Mouse (Mus musculus): ENCODE data around the gene Lrrtm3.

DNA sequence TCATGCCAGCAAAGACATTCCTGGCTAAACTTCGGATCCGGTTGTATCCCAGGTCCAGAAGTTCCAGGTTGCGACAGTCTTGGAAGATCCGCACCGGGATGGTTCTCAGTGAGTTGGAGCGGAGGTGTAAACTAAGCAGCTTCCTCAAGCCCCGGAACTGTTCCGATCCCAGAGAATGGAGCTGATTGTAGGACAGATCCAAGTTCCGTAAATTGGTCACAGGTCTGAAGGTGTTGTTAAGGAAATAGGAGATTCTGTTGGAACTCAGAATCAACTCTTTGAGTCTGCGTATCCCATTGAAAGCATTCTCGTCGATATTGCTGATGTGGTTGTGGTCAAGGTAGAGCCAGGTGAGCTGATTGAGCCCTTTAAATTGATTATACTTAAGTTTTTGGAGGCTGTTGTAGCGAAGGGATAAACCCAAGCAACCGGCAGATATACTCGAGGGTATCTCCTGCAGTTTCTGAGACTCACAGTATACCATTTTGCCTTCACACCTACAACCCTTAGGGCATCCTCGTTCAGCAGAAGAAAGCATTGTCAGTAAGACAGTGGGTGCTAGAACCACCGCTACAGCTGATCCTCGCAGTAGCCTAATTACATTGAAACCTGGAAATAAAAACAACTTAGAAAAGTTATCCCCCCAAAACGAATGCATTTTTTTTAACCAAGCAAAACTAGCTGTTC, 1.2 kb downstream of the Lrrtm3 start:
- no peak for TF ChIP-seq POLR2A (IDR thresholded peaks at IDR 0.05; ENCODE audit: low read depth, low read length)
- no peak for TF ChIP-seq CTCF (conservative IDR thresholded peaks at IDR 0.05; ENCODE audit: insufficient read depth, insufficient read length, low read depth, low read length)
